ENCODE assay signal across 8 mouse cellular contexts in genomic region chr1:171246709-171247452, GRCm38 (mm10). TPM values are rescaled to one million over a fixed set of nuclear protein-coding genes. Genes with fewer than 3 reads are reported as not detected.
A peak's percentile ranks its signal among the peaks of the same experiment; 100 is the strongest.
DNase-seq lines count a peak whose midpoint lies in the region; ATAC-seq lines count a peak whose summit lies in the region.

No protein-coding gene starts in this region.

- intact Hi-C loops in gastrocnemius, postnatal 14 days (cut with DNase I; ENCODE audit: low total_unique reads): no loop called here
- intact Hi-C loops in left cerebral cortex, postnatal 10 days (cut with DNase I): loop anchor here (2.0 kb wide), 1 partner anchor 24 kb away; the partner anchor contains the start of gene Tomm40l

- peak; percentile 98 to 99 for DNase-seq in adrenal gland, adult (ENCODE audit: inconsistent age in 2 of 2, low spot score in 1 of 2)
- DNase-seq in embryo, embryonic 10.5 days (ENCODE audit: low spot score): peak; percentile 99
- DNase-seq in gastrocnemius, postnatal 14 days: peak; percentile 96
- DNase-seq in left cerebral cortex, postnatal 10 days (ENCODE audit: extremely low spot score in 1 of 2, low spot score in 2 of 2): peak; percentile 97 to 98
- peak; percentile 98 for DNase-seq in right cerebral cortex, postnatal 25 days
- peak; percentile 96 to 97 for DNase-seq in urinary bladder, postnatal 4 days (ENCODE audit: low spot score in 2 of 2)

- ATAC-seq in inflammation-experienced regulatory T-cells, adult 6 months: peak; percentile 99
- ATAC-seq in megakaryocyte-erythroid progenitor cell, adult 5-6 weeks (replicated peaks; ENCODE audit: low FRiP score, low TSS enrichment, poor library complexity, severe bottlenecking): peak; percentile 94

RNA-seq across cellular contexts. Expression of gene Adamts4, which starts 3.3 kb away (rescaled TPM):
- total RNA-seq in gastrocnemius, postnatal 14 days (2021): 1 to 10 TPM; 2.4 to 3.1 TPM
- under 1 TPM in 1 of 3 experiments, not detected in 2; 0.09 TPM for polyA plus RNA-seq in inflammation-experienced regulatory T-cells, adult 6 months (2017; shearing (Covaris generic))
- 1 to 10 TPM; 4.6 to 7.2 TPM for total RNA-seq in left cerebral cortex, postnatal 10 days (2021)
- total RNA-seq in megakaryocyte-erythroid progenitor cell, adult 5-6 weeks (2014; fragmentation: Nextera tagmentation): 0.11 TPM in 1 of 2 replicates, not detected in the other
- total RNA-seq in megakaryocyte-erythroid progenitor cell, adult 5-6 weeks (2017): not detected in 2 replicates

RNA-seq across cellular contexts. Expression of gene Ndufs2, which starts 4.3 kb away (rescaled TPM):
- 100 to 1,000 TPM; 580 to 737 TPM for total RNA-seq in gastrocnemius, postnatal 14 days (2021)
- 100 to 1,000 TPM; 106 to 120 (median 119) TPM for polyA plus RNA-seq in inflammation-experienced regulatory T-cells, adult 6 months (2017; shearing (Covaris generic))
- total RNA-seq in left cerebral cortex, postnatal 10 days (2021): 100 to 1,000 TPM; 243 to 255 TPM
- 273 and 313 TPM in 2 replicates for total RNA-seq in megakaryocyte-erythroid progenitor cell, adult 5-6 weeks (2014; fragmentation: Nextera tagmentation)
- 280 and 331 TPM in 2 replicates for total RNA-seq in megakaryocyte-erythroid progenitor cell, adult 5-6 weeks (2017)

RNA-seq across cellular contexts. Expression of gene Fcer1g, which starts 12.7 kb away (rescaled TPM):
- 1 to 10 TPM; 6.3 to 7.1 TPM for total RNA-seq in gastrocnemius, postnatal 14 days (2021)
- polyA plus RNA-seq in inflammation-experienced regulatory T-cells, adult 6 months (2017; shearing (Covaris generic)): 10 to 100 TPM in 1 of 3 experiments, not detected in 2; 10.7 TPM
- 10 to 100 TPM; 11.9 to 13.4 TPM for total RNA-seq in left cerebral cortex, postnatal 10 days (2021)
- 3.7 and 9.1 TPM in 2 replicates for total RNA-seq in megakaryocyte-erythroid progenitor cell, adult 5-6 weeks (2014; fragmentation: Nextera tagmentation)
- total RNA-seq in megakaryocyte-erythroid progenitor cell, adult 5-6 weeks (2017): 11.9 and 14.3 TPM in 2 replicates

RNA-seq across cellular contexts. Expression of gene Apoa2, which starts 22.0 kb away (rescaled TPM):
- not detected for total RNA-seq in gastrocnemius, postnatal 14 days (2021)
- polyA plus RNA-seq in inflammation-experienced regulatory T-cells, adult 6 months (2017; shearing (Covaris generic)): not detected
- 1 to 10 TPM; 2.5 to 3.9 TPM for total RNA-seq in left cerebral cortex, postnatal 10 days (2021)
- 3.8 TPM in 1 of 2 replicates, not detected in the other for total RNA-seq in megakaryocyte-erythroid progenitor cell, adult 5-6 weeks (2014; fragmentation: Nextera tagmentation)
- total RNA-seq in megakaryocyte-erythroid progenitor cell, adult 5-6 weeks (2017): not detected in 2 replicates

RNA-seq across cellular contexts. Expression of gene B4galt3, which starts 23.2 kb away (rescaled TPM):
- total RNA-seq in gastrocnemius, postnatal 14 days (2021): 1 to 10 TPM; 5.9 to 9.4 TPM
- 10 to 100 TPM; 35.3 to 68.9 (median 60.8) TPM for polyA plus RNA-seq in inflammation-experienced regulatory T-cells, adult 6 months (2017; shearing (Covaris generic))
- total RNA-seq in left cerebral cortex, postnatal 10 days (2021): 10 to 100 TPM; 59.7 to 64.1 TPM
- 34.5 and 55.7 TPM in 2 replicates for total RNA-seq in megakaryocyte-erythroid progenitor cell, adult 5-6 weeks (2014; fragmentation: Nextera tagmentation)
- 15.2 and 24.0 TPM in 2 replicates for total RNA-seq in megakaryocyte-erythroid progenitor cell, adult 5-6 weeks (2017)

Comparison
In these comparisons a context has a peak if more than half of its experiments do, and no peak if none do; other contexts are left out.
1. Peak in every context shown above with its lines: DNase-seq and ATAC-seq.